Mouse (Mus musculus) layer of hippocampus, adult 6 months (tissue): ENCODE results near the gene Adamts16. TPM values are rescaled to one million over a fixed set of nuclear protein-coding genes. Genes with fewer than 3 reads are reported as not detected.

ENCODE experiments used
- long read RNA-seq, 2 experiments: library from polyadenylated mRNA; unstranded; transcript quantifications; one replicate each; pipeline ENCODE4 v2.0.0; 2019 to 2020
- polyA plus RNA-seq: library from polyadenylated mRNA; unstranded; fragments of <200 nt; fragmentation: Nextera tagmentation; gene quantifications from 2 replicates; pipeline ENCODE4 v1.2.3, GENCODE M21; 2021

Adamts16 gene
- polyA plus RNA-seq = 0.10 and 0.26 TPM in 2 replicates
- long read RNA-seq, experiment 1 = 0 reads
- long read RNA-seq, experiment 2, partial matches to known transcripts = 3 of 6 reads
- long read RNA-seq, experiment 2, other reads (novel, unspliced or antisense) = 3 of 6 reads

DNA sequence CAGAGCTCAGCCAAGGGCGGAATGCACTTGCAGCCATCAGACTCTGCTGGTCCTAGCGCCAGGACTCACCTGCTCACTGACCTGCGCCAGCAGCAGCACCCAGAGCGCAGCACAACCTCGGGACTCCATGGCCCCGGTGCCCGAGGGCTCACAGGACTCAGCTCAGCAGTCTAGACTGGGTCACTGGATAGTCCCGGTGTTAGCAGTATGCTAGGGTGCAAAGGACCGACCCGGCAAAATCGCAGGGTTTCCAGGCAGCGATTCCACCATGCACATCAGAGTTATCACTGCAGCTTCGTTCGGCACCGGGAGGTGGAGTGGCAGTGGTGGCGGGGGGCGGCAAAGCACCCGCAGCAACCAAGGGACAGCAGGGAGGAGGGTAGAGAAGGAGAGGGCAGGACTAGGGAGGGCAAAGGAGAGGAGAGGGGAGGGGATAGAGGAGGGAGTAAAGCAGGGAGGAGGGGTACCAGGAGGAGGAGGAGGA is at the start of gene Adamts16:
TSS of gene Adamts16 (minus strand) at position 391 of the 484 bp plus-strand sequence.

Other genes starting within 250 kb of the Adamts16 start
- 5.9 TPM in 2 replicates for gene Ice1, start 204.2 kb downstream of the Adamts16 start, polyA plus RNA-seq